Mouse (Mus musculus): ENCODE data around the gene Mrpl1.

Mrpl1 gene

GRCm38 (mm10) chr5:96207531-96207930, 1.8 kb upstream of the Mrpl1 start:
- no peak for DNase-seq (ENCODE audit: low spot score)

GRCm38 (mm10) chr5:96208543-96208942, 750 bp upstream of the Mrpl1 start:
- peak; percentile 61 for DNase-seq (ENCODE audit: low spot score)

GRCm38 (mm10) chr5:96209916-96210583, 757 bp downstream of the Mrpl1 start:
- DNase-seq (ENCODE audit: low spot score), result peak; percentile 95

- DNase-seq (ENCODE audit: low spot score), result no peak
Observed at GRCm38 (mm10) chr5:96218648-96219047, 9.4 kb downstream of the Mrpl1 start.

DNA sequence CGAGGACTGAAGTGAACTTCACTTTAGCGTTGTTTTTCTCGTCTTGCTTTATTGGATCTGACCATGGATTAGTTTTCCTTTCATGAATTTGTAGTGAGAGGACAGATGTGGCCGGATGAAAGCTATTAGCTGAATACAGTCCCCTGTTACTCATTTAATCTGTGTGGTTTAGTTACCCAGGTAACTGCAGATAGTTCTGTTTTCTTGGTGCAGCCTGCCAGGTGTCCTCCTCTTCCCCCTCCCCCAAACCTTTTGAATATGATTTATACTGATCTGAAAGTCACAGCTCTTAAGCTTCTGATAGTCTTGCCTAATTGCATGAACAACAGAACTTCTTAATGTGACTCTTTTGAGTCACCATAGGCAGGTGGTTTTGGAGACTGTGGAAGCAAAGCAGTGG, 10.2 kb downstream of the Mrpl1 start:
- no peak for DNase-seq (ENCODE audit: low spot score)

GRCm38 (mm10) chr5:96221298-96221697, 12.0 kb downstream of the Mrpl1 start:
- no peak for DNase-seq (ENCODE audit: low spot score)

DNA sequence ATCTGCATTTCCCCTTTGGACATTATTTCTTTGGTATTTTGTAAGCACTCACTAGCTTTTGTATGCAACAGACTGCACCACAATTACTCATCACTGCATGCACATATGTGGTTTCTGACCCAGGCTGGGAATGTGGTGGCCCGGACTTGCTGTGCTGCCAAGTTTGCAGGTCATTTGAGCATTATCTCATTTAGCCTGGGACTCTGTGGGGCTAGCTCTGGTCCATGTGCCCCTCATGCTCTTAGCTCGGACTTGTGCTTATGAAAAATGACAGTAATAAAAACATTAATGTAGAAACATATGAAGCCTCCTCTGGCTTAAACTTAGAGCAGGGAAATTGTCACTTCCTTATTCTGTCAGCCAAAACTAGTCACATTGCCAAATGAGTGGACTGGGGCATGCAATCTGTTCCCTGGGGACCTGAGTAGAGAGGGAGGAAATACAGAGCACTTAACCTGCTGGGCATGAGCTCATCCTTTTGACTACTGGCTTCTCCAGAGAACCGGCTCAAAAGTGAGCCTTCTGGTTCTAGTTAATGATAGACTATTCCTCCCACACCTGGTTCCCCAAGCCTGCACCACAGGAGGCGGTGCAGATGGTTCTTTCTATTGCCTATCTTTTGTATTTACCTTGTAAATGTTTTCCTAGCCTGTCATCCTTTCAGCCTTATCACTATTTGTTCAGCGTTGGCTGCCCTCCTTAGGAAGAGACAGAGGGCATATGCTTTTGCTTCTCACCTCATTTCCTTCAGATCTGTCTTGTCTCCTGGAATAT, 12.7 kb downstream of the Mrpl1 start:
- no peak for DNase-seq (ENCODE audit: low spot score)

- DNase-seq (ENCODE audit: low spot score), result no peak
Observed at GRCm38 (mm10) chr5:96222964-96223363, 13.7 kb downstream of the Mrpl1 start.

- DNase-seq (ENCODE audit: low spot score), result no peak
Observed at GRCm38 (mm10) chr5:96226490-96226889, 17.2 kb downstream of the Mrpl1 start.

GRCm38 (mm10) chr5:96228967-96229366, 19.7 kb downstream of the Mrpl1 start:
- DNase-seq (ENCODE audit: low spot score), result no peak

- DNase-seq (ENCODE audit: low spot score), result no peak
Observed at GRCm38 (mm10) chr5:96238797-96239196, 29.5 kb downstream of the Mrpl1 start.

- no peak for DNase-seq (ENCODE audit: low spot score)
Observed at GRCm38 (mm10) chr5:96240856-96241255, 31.6 kb downstream of the Mrpl1 start.

GRCm38 (mm10) chr5:96244511-96244910, 35.2 kb downstream of the Mrpl1 start:
- DNase-seq (ENCODE audit: low spot score), result no peak

- DNase-seq (ENCODE audit: low spot score), result no peak
Observed at GRCm38 (mm10) chr5:96253995-96254394, 44.7 kb downstream of the Mrpl1 start.

GRCm38 (mm10) chr5:96255166-96255565, 45.9 kb downstream of the Mrpl1 start:
- no peak for DNase-seq (ENCODE audit: low spot score)

GRCm38 (mm10) chr5:96258210-96258609, 48.9 kb downstream of the Mrpl1 start:
- DNase-seq (ENCODE audit: low spot score), result no peak

DNA sequence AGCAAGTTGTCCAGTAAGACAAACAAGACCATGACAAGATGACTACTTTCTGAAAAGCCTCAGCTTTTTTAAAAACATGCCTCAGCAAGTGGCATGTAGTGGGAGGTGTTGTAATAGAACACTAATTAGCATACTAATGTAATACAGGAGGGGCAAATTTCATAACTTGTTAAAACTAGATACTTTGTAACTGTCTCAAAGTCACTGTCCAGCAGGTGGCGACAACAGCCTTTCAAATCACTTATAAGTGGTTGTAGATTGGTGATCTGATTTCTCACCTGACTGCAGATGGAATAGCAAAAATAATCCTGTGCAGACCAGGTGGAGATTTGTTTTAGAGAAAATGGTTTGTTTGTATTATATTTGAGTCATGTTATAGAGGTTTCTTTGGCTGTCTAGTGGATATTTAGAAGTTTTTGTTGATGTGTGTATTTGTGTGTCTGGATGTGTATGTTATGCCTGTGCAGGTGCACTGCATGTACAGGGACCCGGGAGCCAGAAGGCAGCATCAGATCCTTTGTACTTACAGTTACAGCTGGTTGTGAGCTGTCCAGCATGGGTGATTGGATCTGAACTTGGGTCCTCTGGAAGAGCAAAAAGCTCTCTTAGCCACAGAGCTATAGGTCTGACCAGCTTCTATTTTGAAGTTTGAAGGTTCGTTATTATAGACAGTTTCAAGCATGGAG, 57.9 kb downstream of the Mrpl1 start:
- DNase-seq (ENCODE audit: low spot score), result peak; percentile 5

GRCm38 (mm10) chr5:96271070-96271469, 61.8 kb downstream of the Mrpl1 start:
- no peak for DNase-seq (ENCODE audit: low spot score)

DNA sequence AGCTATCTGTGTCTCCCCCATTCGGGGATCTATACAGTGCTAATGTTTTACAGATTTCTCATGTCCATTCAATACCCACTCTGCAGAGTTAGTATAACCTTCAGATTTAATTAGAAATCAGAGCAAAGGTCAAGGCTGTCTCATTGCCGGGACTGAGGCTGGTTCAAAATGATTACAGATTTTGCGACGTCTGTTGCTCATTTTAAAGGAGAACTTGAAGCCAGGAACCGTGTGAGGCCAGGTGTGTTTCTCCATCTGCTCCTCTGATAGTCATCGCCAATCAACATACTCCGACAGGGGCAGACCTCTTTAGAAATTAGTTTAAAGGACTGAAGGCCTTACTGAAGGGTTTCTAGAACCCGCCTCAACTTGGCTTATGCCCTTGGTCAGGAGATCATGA, 96.5 kb downstream of the Mrpl1 start:
- DNase-seq (ENCODE audit: low spot score), result no peak

DNA sequence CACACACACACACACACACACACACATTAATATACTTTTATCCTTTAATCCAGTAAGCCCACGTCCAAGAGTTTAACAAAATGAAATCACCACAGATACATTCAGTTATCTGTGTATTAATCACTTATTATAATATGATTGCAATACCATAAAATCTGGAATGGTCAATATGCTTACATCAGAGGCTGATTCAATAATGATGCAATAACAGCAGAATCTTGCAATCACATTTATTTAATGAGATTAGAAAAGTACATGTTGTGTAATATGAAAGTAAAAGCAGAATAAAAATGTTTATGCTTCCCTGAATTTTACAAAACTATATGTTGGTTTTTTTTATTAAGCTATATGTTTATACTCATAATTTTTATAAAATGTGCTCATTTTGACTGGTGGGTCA, 97.0 kb downstream of the Mrpl1 start:
- DNase-seq (ENCODE audit: low spot score), result no peak

DNA sequence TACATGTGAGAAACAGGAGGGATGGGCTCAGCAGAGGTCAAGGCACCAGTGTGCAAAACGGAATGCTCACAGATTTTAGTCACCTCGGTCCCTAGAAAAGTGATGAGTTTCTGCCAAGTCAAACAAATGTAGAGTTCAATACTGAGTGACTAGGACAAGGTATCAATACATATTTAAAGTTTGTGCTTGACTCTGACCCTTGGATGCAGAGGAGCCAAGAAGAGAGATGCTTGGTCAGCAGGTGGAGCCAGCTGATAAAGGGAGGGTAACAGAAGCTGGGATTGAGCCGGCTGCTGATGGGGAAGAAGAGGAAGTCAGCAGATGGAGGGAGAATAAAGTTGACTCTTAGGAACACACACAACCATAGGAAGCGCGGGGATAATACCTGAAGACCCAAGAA, 97.5 kb downstream of the Mrpl1 start:
- no peak for DNase-seq (ENCODE audit: low spot score)

GRCm38 (mm10) chr5:96308086-96308485, 98.8 kb downstream of the Mrpl1 start:
- DNase-seq (ENCODE audit: low spot score), result no peak

DNA sequence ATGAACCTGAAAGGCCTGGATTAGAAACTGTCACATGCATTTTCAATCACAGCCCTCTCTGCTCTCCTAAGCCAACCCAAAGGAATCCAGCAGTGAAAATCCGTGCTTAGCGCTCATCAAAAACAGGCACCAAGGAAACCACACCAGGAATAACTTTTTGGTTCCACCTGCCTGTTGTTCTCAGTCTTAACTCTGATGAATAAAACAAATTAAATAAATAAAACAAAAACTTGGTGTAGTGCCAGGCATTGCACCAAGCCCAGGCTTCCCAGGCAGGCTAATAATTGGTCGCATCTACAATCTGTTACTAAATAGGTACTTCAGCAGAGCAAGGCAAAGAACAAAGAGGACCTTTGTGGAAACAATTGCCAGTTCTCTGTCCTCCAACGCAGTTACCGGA, 99.4 kb downstream of the Mrpl1 start:
- DNase-seq (ENCODE audit: low spot score), result no peak

Measured in T-cell, adult 2 months (primary cell).